Mouse (Mus musculus) hindbrain, embryonic 14.5 days (tissue): ENCODE results near the gene Syce3. TPM values are rescaled to one million over a fixed set of nuclear protein-coding genes. Genes with fewer than 3 reads are reported as not detected.

Source experiments
- ATAC-seq: fragments of 200-750 bp; cut with Nextera tagmentation; 2 replicates; pipeline ENCODE4 v1.8.0; 2017; ENCODE audit warnings: moderate number of reproducible peaks, mild to moderate bottlenecking, moderate TSS enrichment, moderate library complexity; ENCODE audit not compliant: low FRiP score
- DNase-seq: peaks from one replicate; pipeline ENCODE4 v3.0.0-alpha.2; 2015; ENCODE audit warnings: low spot score
- H3K27ac ChIP-seq: fragments of 300-500 bp; sonication (generic); 2 replicates; pipeline ENCODE4 v1.5.1; 2014; ENCODE audit warnings: mild to moderate bottlenecking, moderate library complexity
- H3K27me3 ChIP-seq: fragments of 300-500 bp; sonication (generic); 2 replicates; pipeline ENCODE4 v1.6.1; 2014; ENCODE audit warnings: mild to moderate bottlenecking, low read length, mixed read lengths; ENCODE audit not compliant: control insufficient read depth, insufficient read depth
- H3K36me3 ChIP-seq: fragments of 300-500 bp; sonication (generic); replicated peaks from 2 replicates; pipeline ENCODE4 v1.6.1; 2014; ENCODE audit not compliant: control insufficient read depth, insufficient read depth
- H3K4me1 ChIP-seq: fragments of 300-500 bp; sonication (generic); replicated peaks from 2 replicates; pipeline ENCODE4 v1.6.1; 2014; ENCODE audit warnings: antibody characterized with exemption, low read length, mixed read lengths; ENCODE audit not compliant: control insufficient read depth, insufficient read depth
- H3K4me2 ChIP-seq: fragments of 300-500 bp; sonication (generic); replicated peaks from 2 replicates; pipeline ENCODE4 v1.6.1; 2014; ENCODE audit warnings: mild to moderate bottlenecking, moderate library complexity
- H3K4me3 ChIP-seq: fragments of 300-500 bp; sonication (generic); replicated peaks from 2 replicates; pipeline ENCODE4 v1.5.1; 2014; ENCODE audit warnings: mild to moderate bottlenecking, low read length
- H3K9ac ChIP-seq: fragments of 300-500 bp; sonication (generic); 2 replicates; pipeline ENCODE4 v1.6.1; 2014
- H3K9me3 ChIP-seq: fragments of 300-500 bp; sonication (generic); 2 replicates; pipeline ENCODE4 v1.6.1; 2016; ENCODE audit warnings: low read length; ENCODE audit not compliant: control insufficient read depth
- WGBS: fragments of 180-500 bp; shearing (Covaris S2); extraction: QIAGEN DNeasy Blood & Tissue Kit; methylation state at CpG from one replicate; pipeline ENCODE4 v1.1.7; 2014; 5-methylcytosine and 5-hydroxymethylcytosine counted together
- polyA plus RNA-seq: library from polyadenylated mRNA; unstranded; fragments of >200 nt; fragmentation: Nextera tagmentation; extraction: Ambion mirVana; gene quantifications from 2 replicates; pipeline ENCODE4 v1.2.1, GENCODE M21; 2014

The Syce3 gene
- polyA plus RNA-seq, 1 experiment from 2014 or later: not detected

DNA sequence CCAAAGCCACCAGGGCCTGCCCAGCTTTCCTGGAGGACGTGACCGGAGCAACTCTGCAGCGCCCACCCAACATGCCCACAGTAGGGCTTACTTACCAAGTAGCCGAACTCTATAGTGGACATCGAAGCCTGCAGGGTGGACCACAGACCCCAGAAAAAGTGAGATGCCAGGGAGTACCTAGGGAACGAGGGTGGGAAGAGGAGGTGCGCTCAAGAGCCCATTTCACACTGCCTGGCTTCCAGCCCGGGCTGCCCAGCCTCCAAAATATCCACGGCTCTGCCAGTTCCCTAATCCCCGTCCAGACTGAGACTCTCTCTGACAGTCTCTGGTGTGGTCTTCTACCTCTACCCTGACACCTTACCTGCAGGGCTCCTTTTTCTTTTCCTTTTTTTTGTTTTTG is 16.4 kb upstream of the Syce3 start:
- Histone ChIP-seq H3K4me2 (no peak overlapping the region), H3K9me3 (no peaks in the 10 kb centered on the region), H3K4me1 (peaks cover 9% of the 10 kb centered on the region), H3K9ac (no peak overlapping the region), H3K27me3 (no peaks in the 10 kb centered on the region), H3K4me3 (no peak overlapping the region), H3K36me3 (peaks cover 40% of the 10 kb centered on the region), H3K27ac (no peak overlapping the region)
- ATAC-seq (no peak), DNase-seq (no peak)
- WGBS: 92% methylated on average over 10 of the region's 10 CpGs

DNA sequence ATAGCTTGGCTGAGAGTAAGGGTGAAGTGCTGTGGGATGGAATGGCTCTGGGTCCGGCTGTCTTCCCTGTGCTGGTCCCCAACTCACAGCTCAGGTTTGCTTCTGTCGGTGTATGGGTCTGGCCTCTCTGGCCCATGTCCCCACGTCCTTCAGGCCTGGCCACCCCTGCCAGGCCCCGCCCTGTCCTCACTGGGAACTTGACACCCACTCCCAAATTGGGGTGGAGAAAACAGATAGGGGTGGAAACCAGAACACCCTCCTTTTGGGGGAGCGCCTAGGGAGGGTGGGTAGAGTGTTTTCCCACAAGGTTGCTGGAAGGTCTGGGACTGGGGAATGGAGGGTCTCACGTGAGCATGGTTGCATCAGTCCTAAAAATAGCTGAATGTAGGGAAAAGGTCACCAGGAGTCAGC is 15.4 kb upstream of the Syce3 start, which contains the start of gene Cpt1b:
Cpt1b (minus strand) TSS at position 153 of the 411 bp plus-strand sequence.
- DNase-seq (no peak), ATAC-seq (no peak)
- Histone ChIP-seq H3K36me3 (peaks cover 46% of the 10 kb centered on the region), H3K27ac (no peak within 1 kb of the TSS), H3K4me2 (no peak within 1 kb of the TSS), H3K4me1 (peaks cover 9% of the 10 kb centered on the region), H3K4me3 (no peak within 1 kb of the TSS), H3K27me3 (no peaks in the 10 kb centered on the region), H3K9ac (no peak within 1 kb of the TSS), H3K9me3 (no peaks in the 10 kb centered on the region)
- WGBS: 47% methylated on average over 6 of the region's 6 CpGs

DNA sequence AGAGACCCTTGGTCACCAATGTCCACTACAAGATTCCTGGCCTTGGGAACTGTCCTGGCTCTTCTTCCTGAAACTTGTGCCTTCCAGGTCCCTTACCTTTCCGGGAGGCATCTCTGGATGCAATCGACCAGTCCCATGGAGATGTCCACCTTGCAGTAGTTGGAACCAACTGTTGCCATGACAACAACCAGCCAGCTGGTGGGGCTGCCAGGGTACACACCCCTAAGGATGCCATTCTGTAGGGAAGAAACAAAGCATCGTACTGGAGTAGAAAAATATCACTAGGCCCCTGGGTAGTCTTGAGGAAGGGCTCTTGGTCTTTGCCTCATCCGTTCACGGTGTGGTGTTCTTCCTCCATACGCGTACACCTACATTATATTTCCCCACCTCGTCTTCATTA is 14.3 kb upstream of the Syce3 start:
- no peak for DNase-seq
- 80% methylated on average over 8 of the region's 8 CpGs for WGBS
- Histone ChIP-seq H3K27ac (no peak overlapping the region), H3K36me3 (peaks cover 57% of the 10 kb centered on the region), H3K4me1 (peaks cover 9% of the 10 kb centered on the region), H3K9ac (no peak overlapping the region), H3K4me2 (no peak overlapping the region), H3K27me3 (no peaks in the 10 kb centered on the region), H3K9me3 (no peaks in the 10 kb centered on the region), H3K4me3 (no peak overlapping the region)
- ATAC-seq: no peak

DNA sequence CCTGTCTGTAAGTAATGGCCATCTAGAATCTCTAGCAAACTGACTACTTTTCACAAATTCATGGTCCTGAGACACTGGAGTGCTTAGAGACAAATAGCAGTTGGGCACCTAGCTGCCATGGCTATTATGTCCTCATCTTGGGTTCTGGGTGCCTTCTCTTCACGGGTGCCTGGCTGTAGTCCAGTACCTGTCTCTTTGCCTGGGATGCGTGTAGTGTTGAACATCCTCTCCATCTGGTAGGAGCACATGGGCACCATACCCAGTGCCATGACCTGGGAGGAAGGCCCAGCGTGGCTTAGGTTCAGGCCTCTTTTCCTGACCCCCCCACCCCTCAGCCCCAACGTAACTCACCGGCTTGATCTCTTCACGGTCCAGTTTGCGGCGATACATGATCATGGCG is 11.6 kb upstream of the Syce3 start:
- Histone ChIP-seq H3K36me3 (peaks cover 68% of the 10 kb centered on the region), H3K4me2 (no peak overlapping the region), H3K9ac (no peak overlapping the region), H3K9me3 (no peaks in the 10 kb centered on the region), H3K27ac (no peak overlapping the region), H3K27me3 (no peaks in the 10 kb centered on the region), H3K4me1 (no peaks in the 10 kb centered on the region), H3K4me3 (no peak overlapping the region)
- 91% methylated on average over 9 of the region's 9 CpGs for WGBS
- DNase-seq (no peak), ATAC-seq (no peak)

DNA sequence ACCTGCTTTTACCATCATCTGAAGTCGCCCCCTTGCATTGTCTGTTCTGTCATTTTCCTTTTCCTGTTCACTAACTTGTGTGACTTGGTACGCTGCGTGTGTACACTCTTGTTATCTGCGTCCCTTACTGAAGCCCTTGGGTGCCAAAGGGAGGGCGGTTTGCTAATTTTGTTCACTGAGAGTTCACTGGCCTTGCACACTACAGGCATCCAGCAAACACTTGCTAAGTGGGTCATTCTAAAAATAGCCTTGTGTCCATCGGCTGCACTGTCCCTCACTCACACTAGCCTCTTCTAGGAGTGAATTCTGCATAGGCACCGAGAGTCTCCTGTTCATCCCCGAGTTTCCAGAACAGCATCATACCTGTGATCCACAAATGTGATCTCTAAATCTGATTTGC is 5.0 kb upstream of the Syce3 start:
- WGBS: 89% methylated on average over 8 of the region's 8 CpGs
- H3K4me2 ChIP-seq: no peak overlapping the region
- no peak overlapping the region for H3K4me3 ChIP-seq
- H3K27me3 ChIP-seq: no peaks in the 10 kb centered on the region
- no peaks in the 10 kb centered on the region for H3K4me1 ChIP-seq
- no peak overlapping the region for H3K9ac ChIP-seq
- no peak overlapping the region for H3K27ac ChIP-seq
- no peaks in the 10 kb centered on the region for H3K9me3 ChIP-seq
- peaks cover 35% of the 10 kb centered on the region for H3K36me3 ChIP-seq
- DNase-seq (no peak), ATAC-seq (no peak)

DNA sequence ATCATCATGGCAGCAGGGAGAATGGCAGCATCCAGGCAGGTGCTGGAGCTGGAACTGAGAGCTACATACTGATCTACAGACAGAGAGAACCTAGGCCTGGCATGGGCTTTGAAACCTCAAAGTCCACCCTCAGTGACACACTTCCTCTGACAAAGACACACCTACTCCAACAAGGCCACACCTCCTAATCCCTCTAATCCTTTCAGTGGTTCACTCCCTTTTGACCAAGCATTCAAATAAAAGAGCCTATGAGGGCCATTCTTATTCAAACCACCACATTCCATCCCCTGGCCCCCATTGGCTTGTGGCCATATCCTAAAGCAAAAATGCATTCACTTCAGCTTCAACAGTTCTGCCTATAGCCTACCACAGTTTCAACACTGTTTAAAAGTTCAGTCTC is 3.6 kb downstream of the Syce3 start:
- no peaks in the 10 kb centered on the region for H3K36me3 ChIP-seq
- H3K9ac ChIP-seq: no peak overlapping the region
- ATAC-seq: no peak
- H3K4me3 ChIP-seq: no peak overlapping the region
- peaks cover 12% of the 10 kb centered on the region; the same call in 1 of the 2 replicates for H3K9me3 ChIP-seq
- H3K27me3 ChIP-seq: no peaks in the 10 kb centered on the region
- DNase-seq: no peak
- H3K4me2 ChIP-seq: no peak overlapping the region
- H3K27ac ChIP-seq: no peak overlapping the region
- H3K4me1 ChIP-seq: no peaks in the 10 kb centered on the region

DNA sequence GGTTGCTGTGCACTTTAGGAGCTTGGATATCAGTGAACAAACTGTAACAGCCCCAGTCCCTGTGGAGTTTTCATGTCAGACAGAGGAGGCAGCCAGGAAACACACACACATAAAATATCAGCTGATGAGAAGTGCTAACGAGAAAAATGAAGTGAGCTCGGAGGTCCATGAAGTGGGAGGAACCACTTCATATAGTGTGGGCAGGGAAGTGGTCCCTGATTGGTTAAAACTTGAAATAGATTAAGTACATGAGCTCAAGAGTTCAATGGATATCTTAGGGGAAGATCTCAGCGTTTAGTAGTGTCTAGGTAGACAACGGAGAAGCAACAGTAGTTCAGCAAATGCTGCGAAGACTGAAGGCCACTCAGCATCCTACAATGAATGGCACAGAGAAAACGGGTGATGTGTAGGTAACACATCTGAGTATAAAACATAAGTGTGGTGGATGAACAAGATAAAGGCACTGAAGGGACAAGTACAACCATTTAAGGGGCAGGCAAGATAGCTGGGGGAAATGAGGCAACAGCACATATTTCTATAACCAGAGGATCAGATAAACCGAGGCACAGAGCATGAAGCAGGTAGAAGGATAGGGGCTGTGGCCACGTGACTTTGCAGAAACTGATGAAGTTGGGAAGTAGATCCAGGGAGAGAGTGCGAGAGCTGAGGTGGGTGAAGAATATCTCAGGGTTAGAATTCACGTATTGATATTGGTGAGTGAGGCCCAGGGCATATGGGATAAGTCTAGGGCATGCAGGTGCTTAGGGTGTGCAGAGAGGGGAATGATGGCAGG is 5.3 kb downstream of the Syce3 start:
- WGBS: 90% methylated on average over 10 of the region's 10 CpGs
- peaks cover 12% of the 10 kb centered on the region; the same call in 1 of the 2 replicates for H3K9me3 ChIP-seq
- no peak overlapping the region for H3K9ac ChIP-seq
- H3K4me1 ChIP-seq: no peaks in the 10 kb centered on the region
- H3K4me3 ChIP-seq: no peak overlapping the region
- H3K27ac ChIP-seq: no peak overlapping the region
- H3K4me2 ChIP-seq: no peak overlapping the region
- no peaks in the 10 kb centered on the region for H3K27me3 ChIP-seq
- H3K36me3 ChIP-seq: no peaks in the 10 kb centered on the region
- DNase-seq (no peak), ATAC-seq (no peak)

DNA sequence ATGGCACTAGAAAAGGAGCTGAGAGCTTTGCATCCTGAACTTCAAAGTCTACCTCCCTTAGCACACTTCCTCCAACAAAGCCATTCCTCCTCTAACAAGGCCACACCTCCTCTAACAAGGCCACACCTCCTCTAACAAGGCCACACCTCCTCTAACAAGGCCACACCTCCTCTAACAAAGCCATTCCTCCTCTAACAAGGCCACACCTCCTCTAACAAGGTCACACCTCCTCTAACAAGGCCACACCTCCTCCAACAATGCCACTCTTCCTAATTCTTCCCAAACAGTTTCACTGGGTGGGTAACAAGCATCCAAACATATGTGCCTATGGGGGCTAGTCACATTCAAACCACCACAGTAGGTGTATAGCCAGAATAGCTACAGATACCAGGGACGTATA is 7.8 kb downstream of the Syce3 start:
- no peak for DNase-seq
- Histone ChIP-seq H3K9me3 (peaks cover 6% of the 10 kb centered on the region; the same call in 1 of the 2 replicates), H3K4me3 (no peak overlapping the region), H3K9ac (no peak overlapping the region), H3K4me2 (no peak overlapping the region), H3K27me3 (no peaks in the 10 kb centered on the region), H3K36me3 (no peaks in the 10 kb centered on the region), H3K27ac (no peak overlapping the region), H3K4me1 (no peaks in the 10 kb centered on the region)
- ATAC-seq: no peak
- WGBS: 79% methylated on average over 1 of the region's 1 CpGs

DNA sequence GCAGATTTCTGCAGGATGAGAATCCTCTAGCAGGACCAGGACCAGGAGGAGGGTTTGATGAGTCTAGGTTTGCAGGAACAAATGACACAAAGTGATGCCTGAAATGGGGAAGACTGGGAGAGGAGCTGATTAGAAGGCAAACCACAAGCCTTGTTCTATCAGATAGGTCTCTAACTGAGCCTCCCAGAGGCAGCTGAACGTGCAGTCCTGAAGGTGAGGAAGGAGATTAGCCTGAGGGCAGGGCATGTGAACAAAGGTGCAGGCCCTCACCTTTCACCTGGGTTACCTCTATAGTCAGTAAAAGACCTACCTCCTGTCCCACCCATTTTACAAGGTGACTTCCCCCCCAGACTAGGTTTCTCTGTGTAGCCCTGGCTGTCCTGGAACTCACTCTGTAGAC is 10.6 kb downstream of the Syce3 start:
- no peak overlapping the region for H3K27ac ChIP-seq
- DNase-seq (no peak), ATAC-seq (no peak)
- no peaks in the 10 kb centered on the region for H3K4me1 ChIP-seq
- no peak overlapping the region for H3K4me3 ChIP-seq
- H3K36me3 ChIP-seq: no peaks in the 10 kb centered on the region
- no peak overlapping the region for H3K9ac ChIP-seq
- WGBS: 64% methylated on average over 1 of the region's 1 CpGs
- H3K4me2 ChIP-seq: no peak overlapping the region
- no peaks in the 10 kb centered on the region for H3K9me3 ChIP-seq
- H3K27me3 ChIP-seq: no peaks in the 10 kb centered on the region; the same call in 1 of the 2 replicates
